Mouse (Mus musculus): Measurements from ENCODE around the gene U2af1l4.

- TF ChIP-seq CTCF (IDR thresholded peaks at IDR 0.05; ENCODE audit: low read depth, low read length) = no peak
- no peak for TF ChIP-seq TAL1 (conservative IDR thresholded peaks at IDR 0.05; ENCODE audit: low read depth, low read length)
- TF ChIP-seq POLR2AphosphoS5 (IDR thresholded peaks at IDR 0.05; ENCODE audit: insufficient replicate concordance, low read depth, low read length) = no peak
- TF ChIP-seq GATA1 (IDR thresholded peaks at IDR 0.05; ENCODE audit: borderline replicate concordance, low read length) = no peak
These were observed 4.5 kb downstream of the U2af1l4 start for GRCm38 (mm10) chr7:30567555-30567954.
